Mouse (Mus musculus) Patski (cell line): ENCODE measurements around the gene Tpd52l2. TPM values are rescaled to one million over a fixed set of nuclear protein-coding genes. Genes with fewer than 3 reads are reported as not detected.

ENCODE experiments used
- ATAC-seq: fragments of 100-300 bp; one replicate; pipeline ENCODE4 v1.8.0; 2021
- CTCF ChIA-PET: fragments of 350-600 bp; sonication (Branson Sonifier 250); formaldehyde crosslinking; loops from one replicate; lab custom pipeline; 2022; ENCODE audit warnings: inconsistent platforms; lab: Charles Lee
- POLR2A ChIA-PET: fragments of 350-600 bp; sonication (Branson Sonifier 250); formaldehyde crosslinking; loops from one replicate; lab custom pipeline; 2022; ENCODE audit warnings: antibody characterized with exemption, inconsistent platforms; lab: Charles Lee
- DNase-seq: peaks from one replicate; pipeline ENCODE4 v3.0.0-alpha.2; 2011; ENCODE audit warnings: low read depth, low spot score
- H3K27me3 ChIP-seq: fragments of 371-371 bp; one replicate; pipeline ENCODE4 v1.5.1; 2021
- CTCF ChIP-seq: fragments of 100-300 bp; IDR thresholded peaks from one replicate; pipeline ENCODE4 v1.5.1; 2021
- in situ Hi-C: fragments of 300-500 bp; cut with MboI; formaldehyde crosslinking; loops from 3 replicates; pipeline ENCODE4 v1.11.1; 2018; ENCODE audit warnings: low pct_unique_long_range_greater_than_20kb, mixed read lengths
- polyA plus RNA-seq: library from polyadenylated mRNA; unstranded; gene quantifications from one replicate; pipeline ENCODE4 v1.2.3, GENCODE M21; 2021

Gene Tpd52l2
- polyA plus RNA-seq, 1 experiment from 2014 or later = 179 TPM

DNA sequence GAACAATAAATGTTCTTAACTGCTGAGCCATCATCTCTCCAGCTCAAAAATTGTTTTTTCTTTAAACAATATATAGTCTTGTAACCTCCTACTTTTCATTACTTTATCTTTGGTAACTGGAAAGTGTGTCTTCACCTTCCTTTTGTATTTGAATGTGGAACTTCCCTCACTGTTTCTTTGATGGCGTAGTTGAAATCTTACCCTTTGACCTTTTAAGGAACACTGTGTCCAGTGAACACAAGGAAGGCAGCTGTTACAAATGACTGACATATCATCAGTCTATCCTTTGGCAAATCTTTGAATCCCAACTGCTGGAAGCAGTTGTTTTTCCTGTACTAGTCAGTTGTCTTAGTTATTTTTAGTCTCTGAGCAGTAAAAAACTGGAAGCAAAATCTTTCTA is 32.1 kb downstream of the Tpd52l2 start:
- ChIA-PET CTCF (interaction anchor here (1.2 to 2.5 kb wide), 2 partner anchors 11 to 39 kb away, joined by 4 to 7 read pairs; no protein-coding TSS in a partner anchor), POLR2A (interaction anchor here (0.6 kb wide), 1 partner anchor 125 kb away, joined by 3 read pairs; no protein-coding TSS in a partner anchor)
- H3K27me3 ChIP-seq = no peaks in the 10 kb centered on the region
- no peak for TF ChIP-seq CTCF
- DNase-seq (no peak), ATAC-seq (no peak)
- in situ Hi-C loops = no loop called here

GRCm38 (mm10) chr2:181532589-181532988 is 35.6 kb downstream of the Tpd52l2 start:
- in situ Hi-C loops = no loop called here
- ATAC-seq (no peak), DNase-seq (no peak)
- CTCF ChIA-PET = interaction anchor here (1.5 to 3.8 kb wide), 3 partner anchors 9 to 18 kb away, joined by 4 to 26 read pairs (median 6); no protein-coding TSS in a partner anchor
- H3K27me3 ChIP-seq = no peaks in the 10 kb centered on the region
- POLR2A ChIA-PET = interaction anchor here (0.9 kb wide), 1 partner anchor 13 kb away, joined by 3 read pairs; no protein-coding TSS in a partner anchor
- TF ChIP-seq CTCF = no peak

DNA sequence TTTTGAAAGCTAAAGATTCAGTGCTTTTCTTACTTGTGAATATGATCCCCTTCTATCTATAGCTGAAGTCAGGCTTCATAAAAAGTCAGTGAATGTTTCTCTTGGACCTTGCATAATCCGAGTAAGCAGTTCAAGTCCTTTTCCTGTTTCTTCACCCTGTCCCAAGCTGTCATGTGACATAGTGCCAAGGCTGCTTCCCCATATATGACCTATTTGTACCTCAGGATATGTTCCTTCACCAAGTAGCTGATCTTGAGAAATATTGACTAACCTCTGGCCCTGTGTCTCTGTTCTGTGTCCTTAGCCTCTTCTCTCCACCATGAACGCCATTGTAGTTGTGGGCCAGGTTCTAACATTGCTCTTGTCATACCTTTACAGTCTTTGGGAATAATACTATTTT is 39.5 kb downstream of the Tpd52l2 start:
- ChIA-PET CTCF (interaction anchor here (0.9 to 3.8 kb wide), 2 partner anchors 13 to 17 kb away, joined by 3 to 26 read pairs; partner anchors contain the start of gene Dnajc5), POLR2A (interaction anchor here (1.2 kb wide), 1 partner anchor 30 kb away, joined by 3 read pairs; no protein-coding TSS in a partner anchor)
- no peak for TF ChIP-seq CTCF
- no peaks in the 10 kb centered on the region for H3K27me3 ChIP-seq
- ATAC-seq (no peak), DNase-seq (no peak)
- in situ Hi-C loops = no loop called here

GRCm38 (mm10) chr2:181537444-181538047 is 40.6 kb downstream of the Tpd52l2 start:
- no peak for DNase-seq
- no peak for TF ChIP-seq CTCF
- POLR2A ChIA-PET = interaction anchor here (0.7 to 1.2 kb wide), 2 partner anchors 10 to 28 kb away, joined by 3 read pairs; no protein-coding TSS in a partner anchor
- CTCF ChIA-PET = interaction anchor here (0.8 to 1.4 kb wide), 4 partner anchors 11 to 31 kb away, joined by 3 to 5 read pairs (median 4); no protein-coding TSS in a partner anchor
- no peaks in the 10 kb centered on the region for H3K27me3 ChIP-seq
- ATAC-seq = no peak
- in situ Hi-C loops = no loop called here

DNA sequence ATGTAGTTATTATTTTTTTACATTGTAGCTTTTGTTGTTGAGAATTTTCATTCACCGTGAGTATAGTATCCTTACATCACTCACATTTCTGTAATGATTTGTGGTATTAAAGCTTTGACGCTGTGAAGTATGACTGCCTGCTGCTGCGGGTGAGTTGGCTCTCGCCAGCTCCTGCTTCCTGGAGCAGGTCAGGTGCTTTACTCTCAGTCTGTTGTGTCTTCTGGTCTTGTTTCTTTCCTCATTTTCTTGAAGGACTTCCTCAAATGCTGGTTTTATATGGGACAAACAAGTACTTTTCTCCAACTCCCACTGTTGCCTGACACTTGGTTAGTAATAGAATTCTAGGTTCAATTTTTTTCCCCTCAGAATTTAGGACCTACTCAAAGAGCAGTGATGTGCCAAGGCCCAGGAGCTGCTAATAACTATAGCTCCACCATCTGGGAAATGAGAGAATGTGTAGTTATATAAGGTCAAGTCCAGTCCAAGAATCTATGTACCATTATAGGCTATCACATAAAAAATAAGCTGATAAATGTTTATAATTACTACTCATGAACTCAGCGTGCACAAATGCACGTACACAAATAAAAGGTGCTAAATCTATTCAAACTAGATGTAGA is 44.9 kb downstream of the Tpd52l2 start:
- ATAC-seq (no peak), DNase-seq (no peak)
- in situ Hi-C loops = no loop called here
- POLR2A ChIA-PET = interaction anchor here (0.7 to 1.7 kb wide), 2 partner anchors 19 to 21 kb away, joined by 4 read pairs; no protein-coding TSS in a partner anchor
- no peak for TF ChIP-seq CTCF
- CTCF ChIA-PET = interaction anchor here (0.7 to 2.9 kb wide), 5 partner anchors 9 to 19 kb away, joined by 4 to 12 read pairs (median 4); no protein-coding TSS in a partner anchor
- H3K27me3 ChIP-seq = no peaks in the 10 kb centered on the region

DNA sequence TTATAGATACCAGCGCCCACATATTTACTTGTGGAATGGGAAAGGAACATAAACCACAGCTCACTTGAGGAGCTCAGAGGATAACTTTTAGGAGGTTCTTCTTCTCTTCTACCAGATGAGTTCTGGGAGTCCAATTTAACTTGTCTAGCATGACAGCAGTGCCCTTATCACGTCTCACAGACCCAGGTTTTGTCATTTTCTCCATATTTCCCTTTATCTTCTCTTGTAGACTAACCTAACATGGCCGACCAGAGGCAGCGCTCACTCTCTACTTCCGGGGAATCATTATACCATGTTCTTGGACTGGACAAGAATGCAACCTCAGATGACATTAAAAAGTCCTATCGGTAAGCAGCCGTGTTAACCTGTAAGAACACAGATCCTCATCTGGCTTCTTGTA is 49.2 kb downstream of the Tpd52l2 start:
- H3K27me3 ChIP-seq = no peaks in the 10 kb centered on the region
- ATAC-seq (no peak), DNase-seq (no peak)
- no peak for TF ChIP-seq CTCF
- CTCF ChIA-PET = no interaction called here
- in situ Hi-C loops = no loop called here
- POLR2A ChIA-PET = no interaction called here

DNA sequence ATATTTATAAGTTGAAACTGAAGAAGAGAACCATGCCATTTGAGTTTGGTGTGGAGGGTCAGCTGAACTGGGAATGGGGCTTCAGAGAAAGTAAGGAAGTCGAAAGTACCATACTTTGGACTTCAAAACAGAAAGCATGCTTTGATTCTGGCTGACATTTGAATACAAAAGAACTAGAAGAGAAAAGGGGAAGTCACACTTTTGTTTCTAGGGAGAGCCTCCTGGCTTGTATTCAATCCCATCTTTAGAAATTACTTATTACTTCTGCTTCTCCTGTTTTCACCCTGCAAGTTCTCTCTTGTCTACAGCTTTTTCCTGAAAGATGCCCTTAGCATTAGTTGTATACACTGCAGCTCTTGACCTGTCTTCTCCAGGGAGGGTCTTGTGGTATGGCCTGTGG is 51.3 kb downstream of the Tpd52l2 start:
- H3K27me3 ChIP-seq = no peaks in the 10 kb centered on the region
- no peak for DNase-seq
- no peak for TF ChIP-seq CTCF
- POLR2A ChIA-PET = interaction anchor here (0.6 to 0.7 kb wide), 2 partner anchors 13 to 19 kb away, joined by 3 read pairs; no protein-coding TSS in a partner anchor
- ATAC-seq = no peak
- CTCF ChIA-PET = no interaction called here
- in situ Hi-C loops = no loop called here

- TF ChIP-seq CTCF = no peak
- in situ Hi-C loops = no loop called here
- ATAC-seq (no peak), DNase-seq (no peak)
- H3K27me3 ChIP-seq = no peaks in the 10 kb centered on the region
- POLR2A ChIA-PET = interaction anchor here (0.7 kb wide), 1 partner anchor 13 kb away, joined by 3 read pairs; no protein-coding TSS in a partner anchor
- CTCF ChIA-PET = no interaction called here
Measured at GRCm38 (mm10) chr2:181548682-181549081, 51.7 kb downstream of the Tpd52l2 start.

- H3K27me3 ChIP-seq = no peaks in the 10 kb centered on the region
- ChIA-PET POLR2A (no interaction called here), CTCF (interaction anchor here (1.1 to 1.9 kb wide), 4 partner anchors 8 to 19 kb away, joined by 3 to 8 read pairs (median 5); no protein-coding TSS in a partner anchor)
- in situ Hi-C loops = no loop called here
- no peak for ATAC-seq
- no peak for TF ChIP-seq CTCF
- DNase-seq = no peak
Measured at GRCm38 (mm10) chr2:181550233-181550632, 53.3 kb downstream of the Tpd52l2 start.

DNA sequence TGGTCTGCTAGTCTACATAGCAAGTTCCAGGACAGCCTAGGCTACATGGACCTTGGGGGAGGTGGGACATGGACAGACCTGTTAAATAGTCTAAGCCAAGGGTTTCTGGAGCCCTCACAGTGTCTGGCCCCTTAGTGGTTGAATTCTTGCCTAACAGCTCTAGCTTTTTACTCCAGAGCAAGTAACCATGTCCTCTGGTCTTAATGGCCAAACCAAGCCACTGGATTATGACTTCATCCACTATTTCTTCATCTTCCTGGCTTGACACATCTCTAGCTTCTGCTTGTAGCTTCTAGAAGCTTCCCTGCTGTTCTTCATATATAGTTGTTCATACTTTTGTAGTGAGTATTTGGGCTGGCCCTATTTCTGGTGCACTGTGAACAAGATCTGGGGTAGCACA is 56.8 kb downstream of the Tpd52l2 start:
- CTCF ChIA-PET = interaction anchor here (0.6 to 2.1 kb wide), 10 partner anchors 9 to 35 kb away, joined by 3 to 13 read pairs (median 4); no protein-coding TSS in a partner anchor

More for the DNA sequence above, 56.8 kb downstream of the Tpd52l2 start:
- no peaks in the 10 kb centered on the region for H3K27me3 ChIP-seq
- DNase-seq (no peak), ATAC-seq (peak; percentile 35)
- no peak for TF ChIP-seq CTCF
- in situ Hi-C loops = no loop called here
- POLR2A ChIA-PET = interaction anchor here (1.1 to 1.6 kb wide), 2 partner anchors 12 to 31 kb away, joined by 3 to 5 read pairs; no protein-coding TSS in a partner anchor
